10 mouse cellular contexts compared by ENCODE assay signal in genomic region chr8:124077998-124078397, GRCm38 (mm10). TPM values are rescaled to one million over a fixed set of nuclear protein-coding genes. Genes with fewer than 3 reads are reported as not detected.
DNase-seq lines count a peak whose midpoint lies in the region; TF ChIP-seq lines count a peak whose summit lies in the region.
"Had no signal": no experiment of that assay in that cellular context is flagged by ENCODE, and none has a peak within 500 bp of the region (broad histone marks: within the 10 kb centered on the region; RNA-seq: fewer than 3 reads in every experiment).

No protein-coding gene starts in this region.

- TF ChIP-seq CTCF in CH12.LX (conservative IDR thresholded peaks at IDR 0.05 in 1 of 2, IDR thresholded peaks at IDR 0.05 in 1 of 2; ENCODE audit: low read depth in 2 of 2, low read length in 2 of 2) = peak; percentile 11 to 74; a peak in 2 of 4 replicates
- TF ChIP-seq CTCF in brain, embryonic 14.5 days (IDR thresholded peaks at IDR 0.05; ENCODE audit: borderline replicate concordance, extremely low read depth, insufficient read depth, insufficient read length) = peak; percentile 17; the same call in 1 of the 2 replicates

- peaks cover 8 to 32% of the 10 kb centered on the region in 2 experiments; a peak in 3 of 4 replicates for H3K4me1 ChIP-seq in CH12.LX (ENCODE audit: control insufficient read depth in 1 of 2, insufficient read depth in 2 of 2)
- H3K4me1 ChIP-seq: hindbrain, embryonic 15.5 days had no signal

- H3K9me3 ChIP-seq in CH12.LX (replicated peaks; ENCODE audit: low read length) = peaks cover 3% of the 10 kb centered on the region
- H3K9me3 ChIP-seq: hindbrain, embryonic 15.5 days had no signal

- TF ChIP-seq POLR2A in CH12.LX (IDR thresholded peaks at IDR 0.05; ENCODE audit: low read depth, low read length) = no peak
- TF ChIP-seq POLR2A in brain, embryonic 14.5 days (IDR thresholded peaks at IDR 0.05; ENCODE audit: borderline replicate concordance, extremely low read depth, insufficient read depth, insufficient read length, poor library complexity, severe bottlenecking) = no peak

- TF ChIP-seq EP300 in CH12.LX (IDR thresholded peaks at IDR 0.05; ENCODE audit: low read length) = no peak

- in situ Hi-C loops in CH12.LX (cut with MboI; ENCODE audit: low pct_ligation_motif_present, low pct_unique_long_range_greater_than_20kb, low sequenced_read_pairs) = no loop called here

- peak; percentile 71 for TF ChIP-seq RAD21 in CH12.LX (IDR thresholded peaks at IDR 0.05; ENCODE audit: low read depth, low read length)

- dilution Hi-C loops in CH12.LX (cut with MboI; ENCODE audit: extremely low pct_ligation_motif_present, extremely low pct_unique_long_range_greater_than_20kb, low sequenced_read_pairs) = no loop called here

- no peaks in the 10 kb centered on the region for H3K27me3 ChIP-seq in CH12.LX (replicated peaks)
- H3K27me3 ChIP-seq: hindbrain, embryonic 15.5 days had no signal

- H3K36me3 ChIP-seq in CH12.LX (replicated peaks in 1 of 2; ENCODE audit: control insufficient read depth in 1 of 2, insufficient read depth in 1 of 2, low read length in 1 of 2) = no peaks in the 10 kb centered on the region
- H3K36me3 ChIP-seq: hindbrain, embryonic 15.5 days had no signal

- no peak overlapping the region for H3K4me3 ChIP-seq in CH12.LX (replicated peaks in 1 of 3; ENCODE audit: low read depth in 2 of 3, low read length in 2 of 3, poor library complexity in 1 of 3)
- H3K4me3 ChIP-seq: hindbrain, embryonic 15.5 days had no signal

- DNase-seq in kidney, postnatal 10 days = peak; percentile 28
- DNase-seq in kidney, adult 11 months = no peak
- DNase-seq in CH12.LX (ENCODE audit: extremely low read depth) = no peak
- peak; percentile 31 for DNase-seq in brain, embryonic 14.5 days (ENCODE audit: low read depth)
- DNase-seq in lung, postnatal 10 days = peak; percentile 54
- DNase-seq in frontal cortex, adult 2 months (ENCODE audit: extremely low spot score in 1 of 2, low spot score in 1 of 2) = no peak
- DNase-seq in right cerebral cortex, postnatal 25 days = no peak
- DNase-seq: cerebellum, adult 11 months; gastrocnemius, postnatal 14 days had no signal

- H3K27ac ChIP-seq in CH12.LX (ENCODE audit: insufficient read depth, low read depth) = no peak overlapping the region
- H3K27ac ChIP-seq: hindbrain, embryonic 15.5 days had no signal

- no peaks in the 10 kb centered on the region for H3K79me2 ChIP-seq in CH12.LX (replicated peaks; ENCODE audit: control insufficient read depth, extremely low read depth, insufficient read depth, poor library complexity, severe bottlenecking)

- H3K4me2 ChIP-seq in CH12.LX (ENCODE audit: insufficient read depth, low read depth, poor library complexity, severe bottlenecking) = no peak overlapping the region
- H3K4me2 ChIP-seq: hindbrain, embryonic 15.5 days had no signal

- no peak overlapping the region for H3K9ac ChIP-seq in CH12.LX (ENCODE audit: insufficient read depth, low read depth)
- H3K9ac ChIP-seq: hindbrain, embryonic 15.5 days had no signal

TF ChIP-seq in CH12.LX, 34 proteins besides CTCF, POLR2A, EP300 and RAD21:
- TF ChIP-seq MAZ (IDR thresholded peaks at IDR 0.05; ENCODE audit: low read depth, low read length) = no peak
- TF ChIP-seq ZC3H11A (IDR thresholded peaks at IDR 0.05; ENCODE audit: low read depth, low read length) = peak; percentile 66
- peak; percentile 86 for TF ChIP-seq SMC3 (IDR thresholded peaks at IDR 0.05; ENCODE audit: low read depth, low read length)

RNA-seq across cellular contexts. Expression of gene Urb2, which starts 56.7 kb away (rescaled TPM):
- total RNA-seq in CH12.LX (2012; rRNA removed) (26.4 and 33.7 TPM in 2 replicates), CH12.LX (2014; rRNA removed) (32.4 and 33.9 TPM in 2 replicates)
- 22.7 and 27.9 TPM in 2 replicates for polyA plus RNA-seq in CH12.LX (2012; ENCODE audit: insufficient read length, low read depth)
- 8.3 and 9.6 TPM in 2 replicates for polyA plus RNA-seq in brain, embryonic 14.5 days (2012; rRNA removed)
- 4.6 and 5.5 TPM in 2 replicates for polyA plus RNA-seq in frontal cortex, adult 2 months (2012; rRNA removed)

RNA-seq across cellular contexts. Expression of gene Taf5l, which starts 56.8 kb away (rescaled TPM):
- total RNA-seq in CH12.LX (2012; rRNA removed) (54.2 and 62.2 TPM in 2 replicates), CH12.LX (2014; rRNA removed) (68.1 and 75.8 TPM in 2 replicates)
- polyA plus RNA-seq in CH12.LX (2012; ENCODE audit: insufficient read length, low read depth) = 53.9 and 63.0 TPM in 2 replicates
- polyA plus RNA-seq in brain, embryonic 14.5 days (2012; rRNA removed) = 27.9 and 34.1 TPM in 2 replicates
- 15.2 and 17.7 TPM in 2 replicates for polyA plus RNA-seq in frontal cortex, adult 2 months (2012; rRNA removed)

Comparison
In these comparisons a context has a peak if more than half of its experiments do, and no peak if none do; other contexts are left out.
1. DNase-seq: peak in kidney, postnatal 10 days (single experiment), brain, embryonic 14.5 days (single experiment) and lung, postnatal 10 days (single experiment); none in kidney, adult 11 months (single experiment), CH12.LX (single experiment), frontal cortex, adult 2 months (0 of 2) and right cerebral cortex, postnatal 25 days (single experiment).